25 mouse cellular contexts compared by ENCODE assay signal in the genomic region with DNA sequence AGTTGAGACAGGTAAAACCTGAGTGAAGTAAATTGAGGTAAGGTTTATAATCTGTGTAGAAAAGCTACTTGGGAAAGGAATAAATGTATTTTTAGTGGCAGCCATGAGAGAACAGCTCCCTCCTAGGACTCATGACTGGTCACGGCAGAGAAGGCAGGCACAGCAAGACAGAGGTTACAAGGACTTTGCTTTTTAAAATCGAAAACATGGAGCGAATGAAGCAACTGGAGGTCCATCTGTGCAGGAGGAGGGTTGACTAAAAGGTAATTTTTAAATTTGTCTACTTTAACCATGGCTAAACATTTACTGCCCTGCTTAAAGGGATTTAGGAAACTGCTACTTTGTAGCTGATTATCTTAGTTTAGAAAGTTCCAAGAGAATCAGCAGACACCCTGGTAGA. TPM values are rescaled to one million over a fixed set of nuclear protein-coding genes. Genes with fewer than 3 reads are reported as not detected.
"Had no signal": no experiment of that assay in that cellular context is flagged by ENCODE, and none has a peak within 500 bp of the region (broad histone marks: within the 10 kb centered on the region; RNA-seq: fewer than 3 reads in every experiment).

No protein-coding gene starts in this region.

- H3K27me3 ChIP-seq: limb, embryonic 12.5 days; limb, embryonic 15.5 days; midbrain, embryonic 13.5 days; neural tube, embryonic 13.5 days had no signal

- H3K9me3 ChIP-seq: limb, embryonic 12.5 days; limb, embryonic 15.5 days; midbrain, embryonic 10.5 days; midbrain, embryonic 13.5 days; neural tube, embryonic 13.5 days had no signal

- H3K9ac ChIP-seq: limb, embryonic 12.5 days; limb, embryonic 15.5 days; liver, embryonic 14.5 days; liver, postnatal 0 days; lung, embryonic 14.5 days; midbrain, embryonic 13.5 days; neural tube, embryonic 13.5 days had no signal

- H3K4me3 ChIP-seq: limb, embryonic 12.5 days; limb, embryonic 15.5 days; midbrain, embryonic 10.5 days; midbrain, embryonic 13.5 days; myocyte; neural tube, embryonic 13.5 days had no signal

- H3K4me1 ChIP-seq: limb, embryonic 12.5 days; limb, embryonic 15.5 days; neural tube, embryonic 13.5 days had no signal

- H3K27ac ChIP-seq: hindbrain, postnatal 0 days; limb, embryonic 12.5 days; limb, embryonic 15.5 days; liver, embryonic 14.5 days; macrophage; midbrain, embryonic 10.5 days; midbrain, embryonic 13.5 days; neural tube, embryonic 13.5 days had no signal

- H3K4me2 ChIP-seq: limb, embryonic 12.5 days; limb, embryonic 15.5 days; liver, embryonic 11.5 days; lung, embryonic 14.5 days; midbrain, embryonic 13.5 days; neural tube, embryonic 13.5 days had no signal

- ATAC-seq: hindbrain, postnatal 0 days; intestine, postnatal 0 days; liver, postnatal 0 days; lung, postnatal 0 days; midbrain, embryonic 13.5 days; midbrain, embryonic 16.5 days had no signal

- DNase-seq: left cerebral cortex, postnatal 4 days; liver, postnatal 0 days; lung, embryonic 14.5 days; thymus, postnatal 36 days had no signal

RNA-seq across cellular contexts. Expression of a gene that starts 50.1 kb away (rescaled TPM):
- total RNA-seq: left cerebral cortex, postnatal 4 days; megakaryocyte, adult 5-6 weeks; monocyte, adult 5-6 weeks; neutrophil, adult 5-6 weeks had no signal
- polyA plus RNA-seq: intestine, embryonic 14.5 days; intestine, postnatal 0 days; limb, embryonic 12.5 days; liver, embryonic 11.5 days; liver, postnatal 0 days; lung, embryonic 14.5 days; lung, postnatal 0 days; macrophage; midbrain, embryonic 10.5 days; myocyte; small intestine, adult 2 months; spleen, adult 2 months; stomach, embryonic 16.5 days; urinary bladder, adult 2 months had no signal
